Mouse (Mus musculus) hindbrain, postnatal 0 days (tissue): ENCODE measurements at regions not wholly inside any gene's neighbourhood (a gene's known extent, or its start where the extent isn't known, plus 50 kb on each side); places are given as distances from the start of the nearest gene placed in this dataset.

Experiments
- ATAC-seq: fragments of 200-750 bp; cut with Nextera tagmentation; 2 replicates; pipeline ENCODE4 v1.8.0; 2017; ENCODE audit warnings: mild to moderate bottlenecking, moderate TSS enrichment, moderate library complexity
- DNase-seq: peaks from one replicate; pipeline ENCODE4 v3.0.0-alpha.2; 2015; ENCODE audit warnings: low spot score
- H3K27ac ChIP-seq: fragments of 300-500 bp; sonication (generic); 2 replicates; pipeline ENCODE4 v1.5.1; 2014; ENCODE audit warnings: mild to moderate bottlenecking
- H3K27me3 ChIP-seq: fragments of 300-500 bp; sonication (generic); 2 replicates; pipeline ENCODE4 v1.6.1; 2014; ENCODE audit warnings: low read length, mixed read lengths; ENCODE audit not compliant: insufficient read depth
- H3K36me3 ChIP-seq: fragments of 300-500 bp; sonication (generic); 2 replicates; pipeline ENCODE4 v1.6.1; 2014; ENCODE audit warnings: low read length, mixed read lengths; ENCODE audit not compliant: insufficient read depth
- H3K4me1 ChIP-seq: fragments of 300-500 bp; sonication (generic); 2 replicates; pipeline ENCODE4 v1.6.1; 2014; ENCODE audit warnings: antibody characterized with exemption, low read length, mixed read lengths; ENCODE audit not compliant: insufficient read depth
- H3K4me2 ChIP-seq: fragments of 300-500 bp; sonication (generic); 2 replicates; pipeline ENCODE4 v1.6.1; 2014; ENCODE audit warnings: low read depth, mild to moderate bottlenecking, low read length, moderate library complexity, mixed read lengths
- H3K4me3 ChIP-seq: fragments of 300-500 bp; sonication (generic); 2 replicates; pipeline ENCODE4 v1.5.1; 2014; ENCODE audit warnings: low read length
- H3K9ac ChIP-seq: fragments of 300-500 bp; sonication (generic); replicated peaks from 2 replicates; pipeline ENCODE4 v1.6.1; 2014; ENCODE audit warnings: mild to moderate bottlenecking, low read length, moderate library complexity, mixed read lengths
- H3K9me3 ChIP-seq: fragments of 300-500 bp; sonication (generic); 2 replicates; pipeline ENCODE4 v1.6.1; 2016; ENCODE audit warnings: low read length, mixed read lengths
- CTCF ChIP-seq: IDR thresholded peaks from 2 replicates; pipeline ENCODE4 v1.5.1; 2016; ENCODE audit warnings: antibody characterized with exemption, control low read depth, low read depth
- WGBS: fragments of 180-500 bp; shearing (Covaris S2); extraction: QIAGEN DNeasy Blood & Tissue Kit; methylation state at CpG from one replicate; pipeline ENCODE4 v1.1.7; 2014; 5-methylcytosine and 5-hydroxymethylcytosine counted together

GRCm38 (mm10) chr4:29525769-29526658 is 713.1 kb downstream of the Epha7 start:
- 77% methylated on average over 5 of the region's 5 CpGs for WGBS
- Histone ChIP-seq H3K27ac (no peak overlapping the region), H3K9ac (no peak overlapping the region), H3K9me3 (no peaks in the 10 kb centered on the region), H3K4me1 (no peaks in the 10 kb centered on the region), H3K36me3 (no peaks in the 10 kb centered on the region), H3K27me3 (no peaks in the 10 kb centered on the region), H3K4me2 (no peak overlapping the region), H3K4me3 (no peak overlapping the region)
- no peak for TF ChIP-seq CTCF
- DNase-seq (peak; percentile 23), ATAC-seq (no peak)
